Mouse (Mus musculus) neutrophil, adult 65 days (primary cell): Measurements from ENCODE around the gene Map7d3. TPM values are rescaled to one million over a fixed set of nuclear protein-coding genes. Genes with fewer than 3 reads are reported as not detected.

Experiments used
- total RNA-seq: library from RNA; stranded (reverse); gene quantifications from 2 replicates; pipeline ENCODE4 v1.2.4, GENCODE M21; 2023

Map7d3 gene
- total RNA-seq = 0.95 and 1.1 TPM in 2 replicates

DNA sequence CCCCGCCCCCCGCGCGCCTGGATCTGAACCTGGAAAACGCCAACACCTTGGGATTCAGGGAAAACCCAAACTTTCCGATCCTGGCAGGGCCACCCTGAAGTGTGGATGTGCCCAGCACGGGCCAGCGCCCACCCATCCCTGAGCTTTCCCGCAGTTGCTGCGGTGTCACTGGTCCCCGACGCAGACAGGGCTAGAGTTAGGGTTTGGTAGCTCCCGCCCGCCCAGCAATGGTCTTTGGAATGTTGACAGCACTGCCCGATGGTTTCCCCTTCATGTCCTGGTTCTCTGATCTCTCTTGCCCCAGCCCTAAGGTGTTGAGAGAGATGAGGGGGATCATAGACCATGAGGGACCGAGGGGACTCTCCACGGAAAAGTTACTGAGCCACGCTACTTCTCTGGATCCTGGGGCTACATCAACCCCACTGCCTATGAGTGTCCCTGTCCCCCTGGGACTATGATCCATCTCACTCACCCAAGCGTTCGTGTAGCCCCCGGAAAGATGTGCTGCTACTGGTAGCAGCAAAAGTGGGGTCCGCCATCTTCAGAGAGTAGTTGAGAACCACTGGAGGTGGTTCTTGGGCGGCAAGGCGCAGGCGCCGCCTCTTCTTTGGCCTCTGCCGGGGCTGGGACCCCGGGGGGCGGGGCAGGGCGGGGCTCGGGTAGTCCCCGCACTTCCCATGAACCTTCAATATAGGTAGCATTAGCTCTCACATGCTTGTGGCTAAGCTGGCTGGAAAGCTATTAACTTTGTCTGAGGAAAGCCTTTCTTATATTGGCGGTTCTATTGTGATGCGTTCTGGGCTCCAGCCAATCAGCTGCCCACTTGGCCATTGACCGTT is at the start of gene Map7d3:
TSS of gene Map7d3 (minus strand) at position 562 of the 839 bp plus-strand sequence.

DNA sequence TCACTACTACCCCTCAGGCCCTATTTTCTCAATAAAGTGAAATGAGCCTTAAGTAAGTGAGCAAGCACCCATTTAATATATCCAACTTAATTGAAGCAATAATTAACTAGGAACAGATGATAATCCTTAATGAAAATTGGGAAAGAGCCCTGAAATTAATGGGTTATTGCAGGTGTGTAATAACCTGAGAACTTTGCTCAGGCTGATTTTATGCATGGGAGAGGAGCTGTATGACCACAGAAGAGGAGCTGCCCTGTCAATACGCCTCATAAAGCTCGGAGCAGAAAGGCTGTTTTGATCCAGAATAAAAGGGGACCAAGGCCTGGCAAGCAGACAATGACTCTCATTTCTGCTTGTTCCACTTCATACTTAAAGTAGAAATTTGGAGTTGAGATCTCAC is 47.7 kb upstream of the Map7d3 start, which contains the start of gene Adgrg4:
TSS of gene Adgrg4 (plus strand) at position 301 of the 400 bp plus-strand sequence.

Other genes with a start within 250 kb of the Map7d3 start
- 9.1 and 9.8 TPM in 2 replicates for gene Mmgt1, start 224.3 kb downstream of the Map7d3 start, total RNA-seq
- gene Slc9a6, start 212.6 kb downstream of the Map7d3 start, total RNA-seq = 9.3 and 15.2 TPM in 2 replicates
- 0.27 and 1.1 TPM in 2 replicates for gene Fhl1, start 90.5 kb downstream of the Map7d3 start, total RNA-seq
- not detected in 2 replicates for gene Adgrg4, start 47.8 kb upstream of the Map7d3 start, total RNA-seq
- gene Brs3, start 220.7 kb upstream of the Map7d3 start, total RNA-seq = not detected in 2 replicates
- gene Htatsf1, start 231.3 kb upstream of the Map7d3 start, total RNA-seq = 14.9 and 19.6 TPM in 2 replicates